Mouse (Mus musculus) forebrain, embryonic 15.5 days (tissue): Measurements from ENCODE around the gene Tmco5. TPM values are rescaled to one million over a fixed set of nuclear protein-coding genes. Genes with fewer than 3 reads are reported as not detected.
"Not testable (repeated sequence)": the region's sequence is repeated elsewhere in the genome, so short reads cannot be mapped to it uniquely, and the experiment has no call there.

Experiments
- ATAC-seq: fragments of 200-750 bp; cut with Nextera tagmentation; replicated peaks from 2 replicates; pipeline ENCODE4 v1.8.0; 2017; ENCODE audit warnings: mild to moderate bottlenecking, moderate TSS enrichment, moderate library complexity
- H3K27ac ChIP-seq: fragments of 300-500 bp; sonication (generic); replicated peaks from 2 replicates; pipeline ENCODE4 v1.5.1; 2015; ENCODE audit warnings: mild to moderate bottlenecking, inconsistent platforms
- H3K27me3 ChIP-seq: fragments of 300-500 bp; sonication (generic); 2 replicates; pipeline ENCODE4 v1.6.1; 2015; ENCODE audit warnings: inconsistent platforms
- H3K36me3 ChIP-seq: fragments of 300-500 bp; sonication (generic); 2 replicates; pipeline ENCODE4 v1.6.1; 2015; ENCODE audit warnings: mild to moderate bottlenecking, inconsistent platforms
- H3K4me1 ChIP-seq: fragments of 300-500 bp; sonication (generic); 2 replicates; pipeline ENCODE4 v1.6.1; 2015; ENCODE audit warnings: inconsistent platforms
- H3K4me2 ChIP-seq: fragments of 300-500 bp; sonication (generic); replicated peaks from 2 replicates; pipeline ENCODE4 v1.6.1; 2015; ENCODE audit warnings: mild to moderate bottlenecking, inconsistent platforms
- H3K4me3 ChIP-seq: fragments of 300-500 bp; sonication (generic); 2 replicates; pipeline ENCODE4 v1.5.1; 2015; ENCODE audit warnings: mild to moderate bottlenecking, inconsistent platforms
- H3K9ac ChIP-seq: fragments of 300-500 bp; sonication (generic); replicated peaks from 2 replicates; pipeline ENCODE4 v1.6.1; 2015; ENCODE audit warnings: mild to moderate bottlenecking, inconsistent platforms
- H3K9me3 ChIP-seq: fragments of 300-500 bp; sonication (generic); 2 replicates; pipeline ENCODE4 v1.6.1; 2016; ENCODE audit warnings: inconsistent platforms
- WGBS: fragments of 180-500 bp; shearing (Covaris S2); methylation state at CpG from one replicate; pipeline ENCODE4 v1.1.7; 2015; ENCODE audit warnings: mixed read lengths; 5-methylcytosine and 5-hydroxymethylcytosine counted together
- polyA plus RNA-seq: library from polyadenylated mRNA; unstranded; fragments of >200 nt; fragmentation: Nextera tagmentation; extraction: Ambion mirVana; gene quantifications from 2 replicates; pipeline ENCODE4 v1.2.1, GENCODE M21; 2015

Tmco5 gene
- polyA plus RNA-seq, 1 experiment from 2014 or later = not detected

DNA sequence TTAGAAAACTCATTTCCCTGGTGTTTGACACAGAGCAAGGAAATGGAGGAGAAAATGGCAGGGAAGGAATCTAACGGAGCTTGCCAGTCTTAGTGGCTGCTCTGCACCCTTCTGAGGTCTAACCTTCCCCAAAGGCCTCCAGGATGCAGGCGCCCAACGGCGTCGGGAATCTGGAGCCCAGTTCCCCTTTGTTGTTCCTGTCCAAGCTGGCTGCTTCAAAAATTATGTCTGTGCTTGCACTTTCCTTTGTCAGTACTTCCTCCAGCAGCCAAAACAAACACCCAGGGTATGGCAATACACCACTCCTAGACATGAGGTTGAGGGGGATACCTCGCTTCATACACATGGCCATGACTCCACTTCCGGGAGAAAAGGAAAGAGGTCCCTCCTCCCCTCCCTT lies 53.7 kb downstream of the Tmco5 start:
- H3K36me3 ChIP-seq = no peaks in the 10 kb centered on the region
- WGBS = 88% methylated on average over 7 of the region's 7 CpGs
- no peak overlapping the region for H3K4me3 ChIP-seq
- no peak for ATAC-seq
- no peak overlapping the region for H3K27ac ChIP-seq
- H3K9ac ChIP-seq = no peak overlapping the region
- H3K27me3 ChIP-seq = no peaks in the 10 kb centered on the region
- H3K4me2 ChIP-seq = no peak overlapping the region
- H3K4me1 ChIP-seq = no peaks in the 10 kb centered on the region
- H3K9me3 ChIP-seq = no peaks in the 10 kb centered on the region

DNA sequence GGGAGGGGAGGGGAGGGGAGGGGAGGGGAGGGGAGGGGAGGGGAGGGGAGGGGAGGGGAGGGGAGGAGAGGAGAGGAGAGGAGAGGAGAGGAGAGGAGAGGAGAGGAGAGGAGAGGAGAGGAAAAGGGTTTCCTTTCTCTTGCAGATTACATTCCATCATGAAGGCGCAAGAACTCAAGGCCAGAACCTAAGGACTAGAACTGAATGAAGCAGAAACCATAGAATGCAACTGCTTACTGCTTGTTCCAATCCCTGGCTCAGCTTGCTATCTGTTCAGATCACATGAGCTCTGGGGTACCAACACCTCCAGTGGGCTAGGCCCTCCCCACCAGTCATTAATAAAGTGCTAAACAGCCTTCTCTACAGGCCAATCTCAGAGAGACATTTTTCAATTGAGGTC lies 55.7 kb downstream of the Tmco5 start:
- H3K27ac ChIP-seq, ATAC-seq, H3K4me3 ChIP-seq, H3K4me2 ChIP-seq, H3K36me3 ChIP-seq, H3K27me3 ChIP-seq, H3K9ac ChIP-seq, H3K4me1 ChIP-seq, H3K9me3 ChIP-seq: not testable (repeated sequence)
- 71% methylated on average over 1 of the region's 1 CpGs for WGBS

DNA sequence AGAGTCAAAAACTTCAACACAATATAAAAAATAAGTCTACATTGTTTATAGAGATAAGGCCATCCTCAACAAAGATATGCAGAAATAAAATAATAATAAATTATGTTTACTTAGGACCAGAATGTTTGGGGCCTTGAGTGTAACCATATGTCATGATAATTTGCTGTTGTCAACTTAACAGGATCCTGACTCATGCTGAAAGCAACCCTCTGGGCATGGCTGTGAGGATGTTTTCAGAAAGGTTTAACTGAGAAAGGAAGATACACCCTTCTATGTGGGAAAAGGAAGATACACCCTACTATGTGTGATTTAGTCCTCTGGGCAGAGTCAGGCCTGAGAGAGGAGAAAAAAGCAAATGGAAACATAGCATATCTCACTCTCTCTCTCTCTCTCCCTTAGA lies 56.3 kb downstream of the Tmco5 start:
- H3K9me3 ChIP-seq = no peaks in the 10 kb centered on the region
- H3K4me3 ChIP-seq = no peak overlapping the region
- H3K4me1 ChIP-seq = no peaks in the 10 kb centered on the region
- ATAC-seq = no peak
- no peaks in the 10 kb centered on the region for H3K27me3 ChIP-seq
- no peak overlapping the region for H3K9ac ChIP-seq
- no peak overlapping the region for H3K27ac ChIP-seq
- H3K4me2 ChIP-seq = no peak overlapping the region
- H3K36me3 ChIP-seq = no peaks in the 10 kb centered on the region

DNA sequence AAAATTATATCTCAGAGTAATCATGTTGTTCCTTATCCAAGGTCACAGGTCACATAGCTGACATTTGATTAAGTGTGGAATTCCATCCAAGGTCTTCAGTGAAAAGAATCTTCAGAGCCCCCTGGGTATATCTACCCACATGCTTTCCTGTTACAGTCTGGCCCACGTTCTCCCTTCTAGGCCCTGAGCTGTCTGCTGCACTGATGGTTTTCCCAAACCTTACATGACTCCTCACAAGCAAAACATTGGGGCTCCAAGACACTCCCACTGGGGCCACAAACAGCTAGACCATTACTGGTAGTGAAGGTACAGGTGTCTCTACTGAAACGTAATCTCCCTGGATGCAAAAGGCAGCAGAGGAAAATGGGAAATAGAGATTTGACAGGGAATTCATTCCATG lies 57.9 kb downstream of the Tmco5 start:
- H3K9ac ChIP-seq = no peak overlapping the region
- no peak overlapping the region for H3K4me2 ChIP-seq
- ATAC-seq = no peak
- H3K4me1 ChIP-seq = no peaks in the 10 kb centered on the region
- H3K27ac ChIP-seq = no peak overlapping the region
- 87% methylated on average over 2 of the region's 2 CpGs for WGBS
- H3K4me3 ChIP-seq = no peak overlapping the region
- H3K36me3 ChIP-seq = no peaks in the 10 kb centered on the region
- no peaks in the 10 kb centered on the region for H3K27me3 ChIP-seq
- no peaks in the 10 kb centered on the region for H3K9me3 ChIP-seq

- no peaks in the 10 kb centered on the region for H3K9me3 ChIP-seq
- H3K9ac ChIP-seq = no peak overlapping the region
- WGBS = 98% methylated on average over 1 of the region's 1 CpGs
- no peaks in the 10 kb centered on the region for H3K27me3 ChIP-seq
- no peak for ATAC-seq
- H3K4me3 ChIP-seq = no peak overlapping the region
- no peaks in the 10 kb centered on the region for H3K36me3 ChIP-seq
- H3K27ac ChIP-seq = no peak overlapping the region
- H3K4me1 ChIP-seq = no peaks in the 10 kb centered on the region
- H3K4me2 ChIP-seq = no peak overlapping the region
These were observed 58.7 kb downstream of the Tmco5 start for GRCm38 (mm10) chr2:116937166-116937565.

DNA sequence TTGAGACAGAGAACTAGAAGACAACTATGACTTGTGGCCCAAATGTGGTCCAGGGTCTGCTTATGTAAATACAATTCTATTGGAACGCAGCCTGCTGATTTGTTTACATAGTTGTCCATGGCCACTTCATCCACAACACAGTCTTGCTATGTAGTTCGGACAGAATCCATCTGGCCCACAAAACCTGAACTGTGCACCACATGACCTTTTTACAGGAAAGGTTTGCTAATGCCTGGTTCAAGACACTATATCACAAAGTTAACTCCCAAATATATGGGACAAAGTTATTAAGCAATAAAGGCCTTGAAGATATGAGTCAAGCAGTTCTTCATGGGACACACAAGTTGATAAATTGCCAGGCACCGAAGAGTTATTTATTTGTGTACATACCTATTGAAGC lies 63.3 kb downstream of the Tmco5 start:
- H3K9ac ChIP-seq = no peak overlapping the region
- 89% methylated on average over 3 of the region's 3 CpGs for WGBS
- no peaks in the 10 kb centered on the region for H3K9me3 ChIP-seq
- H3K27ac ChIP-seq = no peak overlapping the region
- ATAC-seq = no peak
- no peaks in the 10 kb centered on the region for H3K27me3 ChIP-seq
- H3K4me2 ChIP-seq = no peak overlapping the region
- no peaks in the 10 kb centered on the region for H3K36me3 ChIP-seq
- no peaks in the 10 kb centered on the region for H3K4me1 ChIP-seq
- no peak overlapping the region for H3K4me3 ChIP-seq

Other genes with a start within 250 kb of the Tmco5 start
- gene Spred1, start 242.7 kb downstream of the Tmco5 start, polyA plus RNA-seq = 11.6 and 13.1 TPM in 2 replicates